Mouse (Mus musculus) lung, postnatal 0 days (tissue): ENCODE data around the gene March8.

Experiments
- CTCF ChIP-seq: IDR thresholded peaks from 2 replicates; pipeline ENCODE4 v1.5.1; 2016; ENCODE audit warnings: antibody characterized with exemption, mild to moderate bottlenecking
- EP300 ChIP-seq: IDR thresholded peaks from 2 replicates; pipeline ENCODE4 v1.6.1; 2016; ENCODE audit warnings: antibody characterized with exemption, mild to moderate bottlenecking, control low read depth

- no peak for TF ChIP-seq EP300
- TF ChIP-seq CTCF: no peak
Measured at GRCm38 (mm10) chr6:116356948-116357325, 19.1 kb downstream of the March8 start.
